Mouse (Mus musculus) testis, adult 2 months (tissue): ENCODE results near the gene Hist4h4.

Experiments
- CTCF ChIP-seq: fragments of 200-500 bp; IDR thresholded peaks from 2 replicates; pipeline ENCODE4 v1.5.1; 2012; ENCODE audit warnings: low read depth, mild to moderate bottlenecking, inconsistent platforms, low read length, moderate library complexity; ENCODE audit not compliant: control insufficient read depth, insufficient read depth, insufficient replicate concordance
- POLR2A ChIP-seq: fragments of 200-500 bp; IDR thresholded peaks from 2 replicates; pipeline ENCODE4 v1.6.1; 2012; ENCODE audit warnings: low read depth, mild to moderate bottlenecking, inconsistent platforms, low read length, moderate library complexity; ENCODE audit not compliant: control insufficient read depth

DNA sequence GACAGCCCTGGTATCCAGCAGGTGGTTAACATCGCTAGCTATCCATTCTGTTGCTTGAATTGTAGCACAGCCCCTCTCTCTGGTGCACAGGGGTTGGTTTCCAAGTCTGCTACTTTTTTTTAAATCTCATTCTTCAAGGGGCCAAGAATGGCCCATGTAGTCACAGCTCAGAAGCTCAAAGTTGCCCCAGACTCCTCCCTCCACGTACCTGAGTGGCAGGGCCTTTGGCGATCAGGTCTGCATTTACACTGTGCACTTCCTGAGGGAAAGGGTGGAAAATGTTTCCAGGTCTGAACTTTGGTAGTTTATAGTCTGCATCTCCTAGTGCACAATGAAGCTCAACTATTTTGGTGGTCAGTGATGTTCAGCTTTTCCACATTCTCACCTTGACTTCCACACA, 43.1 kb upstream of the Hist4h4 start:
- TF ChIP-seq POLR2A (no peak), CTCF (no peak)
